Mouse (Mus musculus) megakaryocyte, embryonic 14.5 days (primary cell): ENCODE measurements around the gene Fignl2.

Experiments used
- FLI1 ChIP-seq: IDR thresholded peaks from 2 replicates; pipeline ENCODE4 v1.6.1; 2012; ENCODE audit warnings: low read length, inconsistent platforms, mixed read lengths
- GATA1 ChIP-seq: IDR thresholded peaks from 3 replicates; pipeline ENCODE4 v1.6.1; 2012; ENCODE audit warnings: mixed read lengths, low read length, inconsistent platforms, borderline replicate concordance

GRCm38 (mm10) chr15:101007236-101007635 lies 71.1 kb downstream of the Fignl2 start:
- no peak for TF ChIP-seq FLI1
- TF ChIP-seq GATA1: no peak
